Mouse (Mus musculus): ENCODE results near the gene Hba-a2. TPM values are rescaled to one million over a fixed set of nuclear protein-coding genes. Genes with fewer than 3 reads are reported as not detected.
A peak's percentile ranks its signal among the peaks of the same experiment; 100 is the strongest.

Hba-a2 gene
- polyA plus RNA-seq, 1 experiment = 130,484 TPM

- Histone ChIP-seq H3K36me3 (ENCODE audit: control insufficient read depth) (peaks cover 70% of the 10 kb centered on the region), H3K4me1 (ENCODE audit: control insufficient read depth) (peaks cover 97% of the 10 kb centered on the region), H3K27me3 (ENCODE audit: control insufficient read depth) (no peaks in the 10 kb centered on the region), H3K4me3 (replicated peaks) (peak overlapping the region; percentile 43), H3K9me3 (ENCODE audit: control insufficient read depth, low read length) (no peaks in the 10 kb centered on the region)
- TF ChIP-seq TAL1 (IDR thresholded peaks at IDR 0.05; ENCODE audit: low read length) = no peak
- no peak for TF ChIP-seq GATA1 (IDR thresholded peaks at IDR 0.05; ENCODE audit: low read length)
These were observed 30.1 kb upstream of the Hba-a2 start for GRCm38 (mm10) chr11:32266194-32266593.

- Histone ChIP-seq H3K9me3 (ENCODE audit: control insufficient read depth, low read length) (no peaks in the 10 kb centered on the region), H3K4me3 (replicated peaks) (peak overlapping the region; percentile 83), H3K27me3 (ENCODE audit: control insufficient read depth) (no peaks in the 10 kb centered on the region), H3K36me3 (ENCODE audit: control insufficient read depth) (peaks cover 70% of the 10 kb centered on the region), H3K4me1 (ENCODE audit: control insufficient read depth) (peaks cover 98% of the 10 kb centered on the region)
- TF ChIP-seq GATA1 (IDR thresholded peaks at IDR 0.05; ENCODE audit: low read length) (no peak), TAL1 (IDR thresholded peaks at IDR 0.05; ENCODE audit: low read length) (no peak)
These were observed 29.5 kb upstream of the Hba-a2 start for GRCm38 (mm10) chr11:32266776-32267175.

- TF ChIP-seq TAL1 (IDR thresholded peaks at IDR 0.05; ENCODE audit: low read length) (no peak), GATA1 (IDR thresholded peaks at IDR 0.05; ENCODE audit: low read length) (no peak)
- H3K4me3 ChIP-seq (replicated peaks) = peak within 1 kb of the TSS; percentile 83
- H3K4me1 ChIP-seq (ENCODE audit: control insufficient read depth) = peaks cover 98% of the 10 kb centered on the region
- no peaks in the 10 kb centered on the region for H3K9me3 ChIP-seq (ENCODE audit: control insufficient read depth, low read length)
- peaks cover 64% of the 10 kb centered on the region for H3K36me3 ChIP-seq (ENCODE audit: control insufficient read depth)
- no peaks in the 10 kb centered on the region for H3K27me3 ChIP-seq (ENCODE audit: control insufficient read depth)
These were observed 29.0 kb upstream of the Hba-a2 start, which contains the start of gene Nprl3 for GRCm38 (mm10) chr11:32267188-32267884. Gene Nprl3 (minus strand): TSS chr11:32267707.

- no peaks in the 10 kb centered on the region for H3K9me3 ChIP-seq (ENCODE audit: control insufficient read depth, low read length)
- TF ChIP-seq GATA1 (IDR thresholded peaks at IDR 0.05; ENCODE audit: low read length) (no peak), TAL1 (IDR thresholded peaks at IDR 0.05; ENCODE audit: low read length) (no peak)
- peaks cover 98% of the 10 kb centered on the region for H3K4me1 ChIP-seq (ENCODE audit: control insufficient read depth)
- no peaks in the 10 kb centered on the region for H3K27me3 ChIP-seq (ENCODE audit: control insufficient read depth)
- peak overlapping the region; percentile 83 for H3K4me3 ChIP-seq (replicated peaks)
- H3K36me3 ChIP-seq (ENCODE audit: control insufficient read depth) = peaks cover 58% of the 10 kb centered on the region
These were observed 28.3 kb upstream of the Hba-a2 start for GRCm38 (mm10) chr11:32267964-32268363.

- Histone ChIP-seq H3K36me3 (ENCODE audit: control insufficient read depth) (peaks cover 48% of the 10 kb centered on the region), H3K9me3 (ENCODE audit: control insufficient read depth, low read length) (no peaks in the 10 kb centered on the region), H3K4me3 (replicated peaks) (peak overlapping the region; percentile 83), H3K4me1 (ENCODE audit: control insufficient read depth) (peaks cover 94% of the 10 kb centered on the region), H3K27me3 (ENCODE audit: control insufficient read depth) (no peaks in the 10 kb centered on the region)
- peak; percentile 97 for TF ChIP-seq GATA1 (IDR thresholded peaks at IDR 0.05; ENCODE audit: low read length)
- peak; percentile 91 for TF ChIP-seq TAL1 (IDR thresholded peaks at IDR 0.05; ENCODE audit: low read length)
These were observed 27.3 kb upstream of the Hba-a2 start for GRCm38 (mm10) chr11:32268952-32269351.

- TF ChIP-seq TAL1 (IDR thresholded peaks at IDR 0.05; ENCODE audit: low read length) (no peak), GATA1 (IDR thresholded peaks at IDR 0.05; ENCODE audit: low read length) (no peak)
- Histone ChIP-seq H3K4me1 (ENCODE audit: control insufficient read depth) (peaks cover 90% of the 10 kb centered on the region), H3K27me3 (ENCODE audit: control insufficient read depth) (peaks cover under 1% of the 10 kb centered on the region; the same call in 1 of the 2 replicates), H3K4me3 (replicated peaks) (no peak overlapping the region), H3K9me3 (ENCODE audit: control insufficient read depth, low read length) (no peaks in the 10 kb centered on the region), H3K36me3 (ENCODE audit: control insufficient read depth) (peaks cover 33% of the 10 kb centered on the region)
These were observed 25.1 kb upstream of the Hba-a2 start for GRCm38 (mm10) chr11:32271178-32271577.

- H3K4me1 ChIP-seq (ENCODE audit: control insufficient read depth) = peaks cover 88% of the 10 kb centered on the region
- no peak within 1 kb of the TSS for H3K4me3 ChIP-seq (replicated peaks)
- H3K27me3 ChIP-seq (ENCODE audit: control insufficient read depth) = peaks cover 32% of the 10 kb centered on the region
- no peaks in the 10 kb centered on the region; the same call in 1 of the 2 replicates for H3K9me3 ChIP-seq (ENCODE audit: control insufficient read depth, low read length)
- no peak for TF ChIP-seq GATA1 (IDR thresholded peaks at IDR 0.05; ENCODE audit: low read length)
- no peak for TF ChIP-seq TAL1 (IDR thresholded peaks at IDR 0.05; ENCODE audit: low read length)
- peaks cover 23% of the 10 kb centered on the region for H3K36me3 ChIP-seq (ENCODE audit: control insufficient read depth)
These were observed 19.9 kb upstream of the Hba-a2 start, which contains the start of gene Hba-x for GRCm38 (mm10) chr11:32276347-32276746. Gene Hba-x (plus strand): TSS chr11:32276400.

GRCm38 (mm10) chr11:32277736-32278457, 18.4 kb upstream of the Hba-a2 start:
- Histone ChIP-seq H3K27me3 (ENCODE audit: control insufficient read depth) (peaks cover 32% of the 10 kb centered on the region), H3K4me1 (ENCODE audit: control insufficient read depth) (peaks cover 88% of the 10 kb centered on the region), H3K4me3 (replicated peaks) (no peak overlapping the region)

GRCm38 (mm10) chr11:32278458-32278957, 17.8 kb upstream of the Hba-a2 start:
- peaks cover 26% of the 10 kb centered on the region for H3K36me3 ChIP-seq (ENCODE audit: control insufficient read depth)
- TF ChIP-seq GATA1 (IDR thresholded peaks at IDR 0.05; ENCODE audit: low read length) = no peak
- no peak for TF ChIP-seq TAL1 (IDR thresholded peaks at IDR 0.05; ENCODE audit: low read length)
- no peaks in the 10 kb centered on the region; the same call in 1 of the 2 replicates for H3K9me3 ChIP-seq (ENCODE audit: control insufficient read depth, low read length)
- H3K4me1 ChIP-seq (ENCODE audit: control insufficient read depth) = peaks cover 87% of the 10 kb centered on the region
- H3K27me3 ChIP-seq (ENCODE audit: control insufficient read depth) = peaks cover 32% of the 10 kb centered on the region
- H3K4me3 ChIP-seq (replicated peaks) = no peak overlapping the region

More at GRCm38 (mm10) chr11:32277736-32278457, 18.4 kb upstream of the Hba-a2 start:
- TF ChIP-seq GATA1 (IDR thresholded peaks at IDR 0.05; ENCODE audit: low read length) (no peak), TAL1 (IDR thresholded peaks at IDR 0.05; ENCODE audit: low read length) (no peak)
- Histone ChIP-seq H3K9me3 (ENCODE audit: control insufficient read depth, low read length) (no peaks in the 10 kb centered on the region; the same call in 1 of the 2 replicates), H3K36me3 (ENCODE audit: control insufficient read depth) (peaks cover 23% of the 10 kb centered on the region)
